Mouse (Mus musculus) adrenal gland, adult 18-20 months (tissue): ENCODE data around the gene Trit1. TPM values are rescaled to one million over a fixed set of nuclear protein-coding genes. Genes with fewer than 3 reads are reported as not detected.

Experiments
- DNase-seq, 2 experiments: peaks; one replicate each; pipeline ENCODE4 v3.0.0; 2021 to 2022; ENCODE audit warnings: low spot score in 2 of 2
- total RNA-seq, 2 experiments: library from RNA; stranded (reverse); gene quantifications; 1 replicate in 1 of 2; 2 replicates in 1 of 2; pipeline ENCODE4 v1.2.3; 2021

Gene Trit1
- total RNA-seq, 2 experiments from 2014 or later, result 18.2 to 19.7 TPM

DNA sequence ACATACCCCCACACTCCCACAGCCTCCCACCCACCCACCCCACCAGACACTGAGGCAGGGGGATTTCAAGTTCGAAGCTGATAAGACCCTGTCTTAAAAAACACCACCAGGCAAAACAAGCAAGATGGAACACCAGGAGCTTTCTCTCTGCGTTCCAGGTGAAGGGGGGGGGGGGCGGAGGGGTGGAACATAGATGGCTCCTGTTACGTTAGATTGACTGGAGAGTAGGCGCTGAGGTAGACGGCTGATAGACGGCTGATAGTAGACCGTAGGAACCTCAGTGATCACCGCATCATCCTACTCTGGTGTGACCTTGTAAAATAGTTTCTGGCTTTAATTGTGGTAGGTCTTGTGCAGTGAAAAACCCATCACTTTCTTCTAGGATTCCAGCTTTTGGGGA lies 77.5 kb downstream of the Trit1 start:
- no peak for DNase-seq

Other genes starting within 250 kb of the Trit1 start
- gene Ppt1, start 180.4 kb upstream of the Trit1 start, total RNA-seq, result 10 to 100 TPM; 71.4 to 79.5 TPM
- gene Cap1, start 130.5 kb upstream of the Trit1 start, total RNA-seq, result 100 to 1,000 TPM; 142 to 155 TPM
- 10 to 100 TPM; 17.3 to 27.3 TPM for gene Mfsd2a, start 55.4 kb upstream of the Trit1 start, total RNA-seq
- gene Mycl, start 20.9 kb upstream of the Trit1 start, total RNA-seq, result 1 to 10 TPM; 2.2 to 2.9 TPM
- gene Bmp8b, start 88.6 kb downstream of the Trit1 start, total RNA-seq, result under 1 TPM; 0.17 to 0.38 TPM
- not detected for gene Oxct2b, start 99.7 kb downstream of the Trit1 start, total RNA-seq
- 10 to 100 TPM; 47.4 to 53.0 TPM for gene Ppie, start 123.4 kb downstream of the Trit1 start, total RNA-seq
- gene Hpcal4, start 166.6 kb downstream of the Trit1 start, total RNA-seq, result 1 to 10 TPM; 3.4 to 3.5 TPM
- gene Nt5c1a, start 184.9 kb downstream of the Trit1 start, total RNA-seq, result 10 to 100 TPM; 46.6 to 52.5 TPM
- 10 to 100 TPM in 1 of 2 experiments, 1 to 10 TPM in 1; 4.7 to 11.3 TPM for gene Heyl, start 217.0 kb downstream of the Trit1 start, total RNA-seq
- 10 to 100 TPM; 93.9 to 99.8 TPM for gene Pabpc4, start 245.8 kb downstream of the Trit1 start, total RNA-seq